Mouse (Mus musculus): ENCODE data around the gene Tubb2b. TPM values are rescaled to one million over a fixed set of nuclear protein-coding genes. Genes with fewer than 3 reads are reported as not detected.
A peak's percentile ranks its signal among the peaks of the same experiment; 100 is the strongest.

The Tubb2b gene
- polyA plus RNA-seq, 1 experiment from 2014 or later = 15.4 TPM

- Histone ChIP-seq H3K36me3 (ENCODE audit: control insufficient read depth, insufficient read depth) (no peaks in the 10 kb centered on the region), H3K4me1 (replicated peaks; ENCODE audit: control insufficient read depth, insufficient read depth, low read length) (no peaks in the 10 kb centered on the region), H3K9ac (ENCODE audit: low read depth, low read length) (no peak overlapping the region), H3K4me2 (replicated peaks; ENCODE audit: low read depth) (no peak overlapping the region), H3K27ac (ENCODE audit: low read depth, low read length) (peak overlapping the region; percentile 60; the same call in 1 of the 2 replicates), H3K4me3 (ENCODE audit: low read depth, low read length) (no peak overlapping the region), H3K27me3 (replicated peaks; ENCODE audit: control insufficient read depth, insufficient read depth, low read length) (no peaks in the 10 kb centered on the region), H3K9me3 (ENCODE audit: control insufficient read depth) (no peaks in the 10 kb centered on the region)
- WGBS = 43% methylated on average over 5 of the region's 5 CpGs
- TF ChIP-seq CTCF (IDR thresholded peaks at IDR 0.05; ENCODE audit: low read depth) = no peak
- peak; percentile 98 for ATAC-seq
These were observed 17.7 kb downstream of the Tubb2b start for GRCm38 (mm10) chr13:34112369-34113081.

- Histone ChIP-seq H3K27ac (ENCODE audit: low read depth, low read length) (peak overlapping the region; percentile 60; the same call in 1 of the 2 replicates), H3K27me3 (replicated peaks; ENCODE audit: control insufficient read depth, insufficient read depth, low read length) (no peaks in the 10 kb centered on the region), H3K36me3 (ENCODE audit: control insufficient read depth, insufficient read depth) (no peaks in the 10 kb centered on the region), H3K4me3 (ENCODE audit: low read depth, low read length) (no peak overlapping the region), H3K4me1 (replicated peaks; ENCODE audit: control insufficient read depth, insufficient read depth, low read length) (no peaks in the 10 kb centered on the region), H3K9me3 (ENCODE audit: control insufficient read depth) (no peaks in the 10 kb centered on the region), H3K9ac (ENCODE audit: low read depth, low read length) (no peak overlapping the region), H3K4me2 (replicated peaks; ENCODE audit: low read depth) (no peak overlapping the region)
- 82% methylated on average over 3 of the region's 3 CpGs for WGBS
- no peak for TF ChIP-seq CTCF (IDR thresholded peaks at IDR 0.05; ENCODE audit: low read depth)
- ATAC-seq = no peak
These were observed 18.4 kb downstream of the Tubb2b start for GRCm38 (mm10) chr13:34111878-34112277.

GRCm38 (mm10) chr13:34111019-34111418 lies 19.2 kb downstream of the Tubb2b start:
- Histone ChIP-seq H3K4me3 (ENCODE audit: low read depth, low read length) (no peak overlapping the region), H3K9me3 (ENCODE audit: control insufficient read depth) (no peaks in the 10 kb centered on the region), H3K4me2 (replicated peaks; ENCODE audit: low read depth) (no peak overlapping the region), H3K27me3 (replicated peaks; ENCODE audit: control insufficient read depth, insufficient read depth, low read length) (no peaks in the 10 kb centered on the region), H3K4me1 (replicated peaks; ENCODE audit: control insufficient read depth, insufficient read depth, low read length) (no peaks in the 10 kb centered on the region), H3K36me3 (ENCODE audit: control insufficient read depth, insufficient read depth) (no peaks in the 10 kb centered on the region), H3K27ac (ENCODE audit: low read depth, low read length) (no peak overlapping the region), H3K9ac (ENCODE audit: low read depth, low read length) (no peak overlapping the region)
- WGBS = 61% methylated on average over 5 of the region's 5 CpGs
- ATAC-seq = no peak
- no peak for TF ChIP-seq CTCF (IDR thresholded peaks at IDR 0.05; ENCODE audit: low read depth)

- Histone ChIP-seq H3K9ac (ENCODE audit: low read depth, low read length) (no peak overlapping the region), H3K4me1 (replicated peaks; ENCODE audit: control insufficient read depth, insufficient read depth, low read length) (no peaks in the 10 kb centered on the region), H3K4me2 (replicated peaks; ENCODE audit: low read depth) (no peak overlapping the region), H3K27me3 (replicated peaks; ENCODE audit: control insufficient read depth, insufficient read depth, low read length) (no peaks in the 10 kb centered on the region), H3K9me3 (ENCODE audit: control insufficient read depth) (no peaks in the 10 kb centered on the region), H3K4me3 (ENCODE audit: low read depth, low read length) (no peak overlapping the region), H3K27ac (ENCODE audit: low read depth, low read length) (no peak overlapping the region), H3K36me3 (ENCODE audit: control insufficient read depth, insufficient read depth) (no peaks in the 10 kb centered on the region)
- ATAC-seq = no peak
- no peak for TF ChIP-seq CTCF (IDR thresholded peaks at IDR 0.05; ENCODE audit: low read depth)
- 69% methylated on average over 4 of the region's 4 CpGs for WGBS
These were observed 20.6 kb downstream of the Tubb2b start for GRCm38 (mm10) chr13:34109677-34110058.

GRCm38 (mm10) chr13:34109035-34109676 lies 21.1 kb downstream of the Tubb2b start:
- no peaks in the 10 kb centered on the region for H3K9me3 ChIP-seq (ENCODE audit: control insufficient read depth)
- H3K4me3 ChIP-seq (ENCODE audit: low read depth, low read length) = no peak overlapping the region
- no peak overlapping the region for H3K27ac ChIP-seq (ENCODE audit: low read depth, low read length)
- no peaks in the 10 kb centered on the region for H3K36me3 ChIP-seq (ENCODE audit: control insufficient read depth, insufficient read depth)
- WGBS = 68% methylated on average over 4 of the region's 4 CpGs
- no peak overlapping the region for H3K4me2 ChIP-seq (replicated peaks; ENCODE audit: low read depth)
- no peak overlapping the region for H3K9ac ChIP-seq (ENCODE audit: low read depth, low read length)
- H3K27me3 ChIP-seq (replicated peaks; ENCODE audit: control insufficient read depth, insufficient read depth, low read length) = no peaks in the 10 kb centered on the region
- no peak for ATAC-seq
- TF ChIP-seq CTCF (IDR thresholded peaks at IDR 0.05; ENCODE audit: low read depth) = no peak
- H3K4me1 ChIP-seq (replicated peaks; ENCODE audit: control insufficient read depth, insufficient read depth, low read length) = no peaks in the 10 kb centered on the region

- no peak overlapping the region for H3K4me2 ChIP-seq (replicated peaks; ENCODE audit: low read depth)
- H3K36me3 ChIP-seq (ENCODE audit: control insufficient read depth, insufficient read depth) = no peaks in the 10 kb centered on the region
- H3K9ac ChIP-seq (ENCODE audit: low read depth, low read length) = no peak overlapping the region
- H3K4me3 ChIP-seq (ENCODE audit: low read depth, low read length) = no peak overlapping the region
- no peaks in the 10 kb centered on the region for H3K9me3 ChIP-seq (ENCODE audit: control insufficient read depth)
- ATAC-seq = no peak
- H3K27me3 ChIP-seq (replicated peaks; ENCODE audit: control insufficient read depth, insufficient read depth, low read length) = no peaks in the 10 kb centered on the region
- WGBS = 88% methylated on average over 1 of the region's 1 CpGs
- H3K27ac ChIP-seq (ENCODE audit: low read depth, low read length) = peak overlapping the region; percentile 16; the same call in 1 of the 2 replicates
- H3K4me1 ChIP-seq (replicated peaks; ENCODE audit: control insufficient read depth, insufficient read depth, low read length) = no peaks in the 10 kb centered on the region
- no peak for TF ChIP-seq CTCF (IDR thresholded peaks at IDR 0.05; ENCODE audit: low read depth)
These were observed 23.3 kb downstream of the Tubb2b start for GRCm38 (mm10) chr13:34106999-34107398.
